Comparison of ENCODE assay signal across 27 mouse cellular contexts in the genomic region with DNA sequence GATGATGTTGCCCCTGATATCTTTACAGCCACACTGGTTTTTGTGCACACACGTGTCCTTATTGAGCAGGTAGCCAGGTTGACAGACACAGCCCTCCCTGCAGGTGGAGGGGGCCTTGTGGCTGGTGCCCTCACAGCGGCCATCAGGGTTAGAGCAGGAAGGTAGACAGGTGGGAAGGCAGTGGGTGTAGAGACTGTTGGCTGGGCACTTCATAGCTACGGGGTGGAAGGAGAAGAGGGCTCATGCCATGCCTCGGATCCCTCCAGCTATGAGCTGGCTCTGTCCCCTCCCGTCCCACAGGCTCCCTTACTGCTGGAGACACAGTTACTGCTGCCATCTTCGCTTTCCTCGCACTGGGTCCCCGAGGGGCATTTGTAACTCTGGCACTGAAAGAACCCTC. TPM values are rescaled to one million over a fixed set of nuclear protein-coding genes. Genes with fewer than 3 reads are reported as not detected.
"Had no signal": no experiment of that assay in that cellular context is flagged by ENCODE, and none has a peak within 500 bp of the region (broad histone marks: within the 10 kb centered on the region; RNA-seq: fewer than 3 reads in every experiment).

No protein-coding gene starts in this region.

- H3K4me2 ChIP-seq: embryonic facial prominence, embryonic 12.5 days; embryonic facial prominence, embryonic 13.5 days; embryonic facial prominence, embryonic 15.5 days; forebrain, embryonic 12.5 days; forebrain, embryonic 13.5 days; forebrain, embryonic 15.5 days had no signal

- H3K4me1 ChIP-seq: embryonic facial prominence, embryonic 10.5 days; embryonic facial prominence, embryonic 12.5 days; embryonic facial prominence, embryonic 13.5 days; embryonic facial prominence, embryonic 15.5 days; forebrain, embryonic 10.5 days; forebrain, embryonic 12.5 days; forebrain, embryonic 13.5 days; forebrain, embryonic 15.5 days had no signal

- H3K27me3 ChIP-seq: embryonic facial prominence, embryonic 13.5 days; embryonic facial prominence, embryonic 15.5 days; forebrain, embryonic 13.5 days; forebrain, embryonic 15.5 days had no signal

- H3K27ac ChIP-seq: embryonic facial prominence, embryonic 10.5 days; embryonic facial prominence, embryonic 12.5 days; embryonic facial prominence, embryonic 13.5 days; embryonic facial prominence, embryonic 15.5 days; forebrain, embryonic 10.5 days; forebrain, embryonic 12.5 days; forebrain, embryonic 13.5 days; forebrain, embryonic 15.5 days; gastrocnemius, adult 2 months; heart, adult 2 months had no signal

- ATAC-seq: forebrain, embryonic 13.5 days; forebrain, embryonic 14.5 days; forebrain, embryonic 15.5 days; forebrain, embryonic 16.5 days; forebrain, postnatal 0 days had no signal

- H3K36me3 ChIP-seq: embryonic facial prominence, embryonic 10.5 days; embryonic facial prominence, embryonic 12.5 days; embryonic facial prominence, embryonic 13.5 days; embryonic facial prominence, embryonic 15.5 days; forebrain, embryonic 10.5 days; forebrain, embryonic 12.5 days; forebrain, embryonic 15.5 days had no signal

- DNase-seq: cerebellum, adult 2 months; cerebellum, adult 8-10 months; cerebellum, adult 9-11 months; cerebellum, postnatal 36 days; embryo, embryonic 11 days; forebrain, postnatal 0 days; gastrocnemius, adult 2 months; gastrocnemius, postnatal 10 days; gastrocnemius, postnatal 14 days; gastrocnemius, postnatal 25 days; gastrocnemius, postnatal 36 days; heart, adult 11 months; heart, adult 18-20 months; heart, adult 2 months had no signal

- H3K4me3 ChIP-seq: embryonic facial prominence, embryonic 10.5 days; embryonic facial prominence, embryonic 12.5 days; embryonic facial prominence, embryonic 13.5 days; embryonic facial prominence, embryonic 15.5 days; erythroblast, embryonic 14.5 days; forebrain, embryonic 10.5 days; forebrain, embryonic 12.5 days; forebrain, embryonic 13.5 days; forebrain, embryonic 15.5 days; gastrocnemius, adult 2 months; heart, adult 2 months had no signal

- H3K9ac ChIP-seq: embryonic facial prominence, embryonic 12.5 days; embryonic facial prominence, embryonic 13.5 days; embryonic facial prominence, embryonic 15.5 days; forebrain, embryonic 12.5 days; forebrain, embryonic 13.5 days; forebrain, embryonic 15.5 days; forebrain, postnatal 0 days had no signal

- H3K9me3 ChIP-seq: embryonic facial prominence, embryonic 10.5 days; embryonic facial prominence, embryonic 12.5 days; embryonic facial prominence, embryonic 13.5 days; embryonic facial prominence, embryonic 15.5 days; forebrain, embryonic 10.5 days; forebrain, embryonic 12.5 days; forebrain, embryonic 13.5 days; forebrain, embryonic 15.5 days had no signal

RNA-seq across cellular contexts. Expression of a gene that starts 41.7 kb away (rescaled TPM):
- total RNA-seq: common myeloid progenitor, adult 5-6 weeks; granulocyte monocyte progenitor cell, adult 5-6 weeks had no signal
